Mouse (Mus musculus) heart, adult 11 months (tissue): ENCODE results near the gene Ptpn4.

Experiments used
- DNase-seq: peaks from one replicate; pipeline ENCODE4 v3.0.0; 2022

Gene Ptpn4

DNA sequence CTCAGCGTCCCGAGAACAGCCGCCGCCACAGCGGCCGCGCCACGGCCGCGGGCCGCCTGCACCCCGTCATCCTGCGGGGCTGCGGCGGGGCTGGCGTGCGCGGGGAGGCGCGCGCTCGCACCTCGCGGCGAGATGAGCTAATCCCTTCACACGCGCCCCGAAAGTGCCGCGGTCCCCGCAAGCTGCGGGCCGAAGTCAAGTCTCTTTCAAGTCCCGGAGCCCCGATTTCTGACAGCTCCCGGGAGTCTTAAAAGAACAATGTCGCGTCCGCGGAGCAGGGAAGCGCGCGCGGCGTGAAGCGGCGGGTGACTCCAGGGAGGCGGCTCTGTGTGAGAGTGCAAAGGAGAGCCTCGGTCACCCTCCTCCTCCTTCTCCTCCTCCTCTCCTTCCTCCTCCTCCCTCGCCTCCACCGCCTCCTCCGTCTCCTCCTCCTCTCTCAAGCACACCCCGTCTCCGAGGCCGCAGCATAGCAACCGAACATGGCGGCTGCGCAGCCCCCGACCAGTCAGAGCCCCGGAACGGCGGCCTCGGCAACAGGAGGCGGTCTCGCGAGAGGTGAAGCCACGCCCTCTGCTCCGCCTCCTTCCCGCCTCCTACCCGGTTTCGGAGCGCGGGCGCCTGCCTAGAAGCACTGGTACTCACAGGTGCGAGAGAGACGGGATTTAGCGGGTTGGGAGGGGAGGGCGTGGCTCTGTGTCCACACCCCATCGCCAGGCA, at the start of gene Ptpn4:
Gene Ptpn4, minus strand, starts transcription at position 579 of the 717 bp plus-strand sequence.
- DNase-seq, result peak; percentile 100

DNA sequence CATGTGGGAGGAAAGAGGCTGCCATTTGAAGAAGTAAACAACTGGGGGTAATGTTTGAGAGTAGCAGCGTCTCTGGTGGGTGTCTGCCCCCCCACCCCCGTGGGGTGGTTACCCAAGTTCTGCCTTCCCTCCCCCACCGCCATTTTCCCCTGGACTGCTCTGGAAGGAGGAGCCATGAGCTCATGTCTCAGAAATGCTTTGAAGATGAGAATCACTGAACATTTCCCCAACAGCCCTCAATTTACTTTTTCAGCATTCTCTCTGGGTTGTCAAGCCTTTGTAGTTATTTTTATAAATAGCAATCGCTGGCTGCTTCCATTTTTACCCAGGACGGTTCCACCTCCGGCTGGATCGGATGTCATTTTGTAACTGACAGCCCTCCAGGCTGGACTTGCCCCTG, 48.9 kb upstream of the Ptpn4 start:
- no peak for DNase-seq

DNA sequence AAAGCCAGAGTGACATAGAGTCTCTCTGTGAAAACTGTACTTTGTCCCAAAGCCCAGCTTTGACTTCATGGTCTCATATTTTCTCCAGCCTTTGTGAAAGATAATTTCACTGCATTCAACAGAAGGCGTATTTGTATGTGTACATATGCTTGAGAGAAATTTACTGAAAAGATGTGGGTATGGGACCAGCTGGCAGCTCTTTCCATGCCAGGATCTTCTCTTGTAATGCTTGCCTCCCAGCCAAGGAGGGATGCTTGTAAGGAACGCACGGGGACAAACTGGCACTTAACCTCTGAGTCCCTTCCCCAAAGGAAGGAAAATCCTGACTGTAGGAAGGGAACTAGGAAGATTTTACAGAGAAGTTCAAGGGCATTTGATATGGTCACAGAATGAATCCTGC, 46.9 kb upstream of the Ptpn4 start:
- no peak for DNase-seq

DNA sequence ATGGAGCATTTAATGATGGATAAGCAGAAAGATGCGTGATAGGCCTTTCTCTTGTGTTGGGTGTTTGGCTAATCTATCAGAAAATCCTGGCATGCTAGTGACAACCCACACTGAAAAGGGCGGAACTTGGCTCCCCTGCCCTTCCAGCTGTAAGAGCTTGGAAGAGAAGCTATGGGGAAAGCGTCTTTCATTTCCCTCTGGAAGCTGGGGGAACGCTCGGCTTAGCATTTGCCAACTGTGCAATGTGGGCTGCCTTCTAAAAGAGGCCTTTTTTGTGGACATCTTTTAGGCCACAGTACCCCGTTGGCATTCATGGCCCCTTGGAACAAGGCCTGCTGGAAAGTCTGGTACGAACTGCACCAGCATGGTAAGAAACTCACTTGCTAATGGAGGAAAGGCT, 41.5 kb upstream of the Ptpn4 start:
- peak; percentile 90 for DNase-seq

DNA sequence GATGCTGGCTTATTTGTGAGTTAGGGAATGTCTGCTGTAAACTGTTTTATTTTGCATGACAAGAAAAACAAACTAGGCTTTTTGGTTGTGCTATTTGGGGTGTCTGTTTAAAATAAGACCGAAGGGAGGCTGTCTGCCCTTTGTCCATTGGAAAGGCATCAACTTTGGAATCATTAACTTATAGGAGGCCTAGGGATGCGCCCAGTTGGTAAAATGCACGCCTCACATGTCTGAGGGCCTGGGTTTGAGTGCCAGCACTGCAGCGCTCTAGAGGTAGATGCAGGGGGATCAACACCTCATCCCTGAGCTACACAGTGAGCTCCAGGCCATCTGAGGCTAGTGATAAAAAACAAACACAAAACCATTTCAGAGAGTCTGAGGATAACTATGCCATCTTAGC, 40.1 kb upstream of the Ptpn4 start:
- no peak for DNase-seq

DNA sequence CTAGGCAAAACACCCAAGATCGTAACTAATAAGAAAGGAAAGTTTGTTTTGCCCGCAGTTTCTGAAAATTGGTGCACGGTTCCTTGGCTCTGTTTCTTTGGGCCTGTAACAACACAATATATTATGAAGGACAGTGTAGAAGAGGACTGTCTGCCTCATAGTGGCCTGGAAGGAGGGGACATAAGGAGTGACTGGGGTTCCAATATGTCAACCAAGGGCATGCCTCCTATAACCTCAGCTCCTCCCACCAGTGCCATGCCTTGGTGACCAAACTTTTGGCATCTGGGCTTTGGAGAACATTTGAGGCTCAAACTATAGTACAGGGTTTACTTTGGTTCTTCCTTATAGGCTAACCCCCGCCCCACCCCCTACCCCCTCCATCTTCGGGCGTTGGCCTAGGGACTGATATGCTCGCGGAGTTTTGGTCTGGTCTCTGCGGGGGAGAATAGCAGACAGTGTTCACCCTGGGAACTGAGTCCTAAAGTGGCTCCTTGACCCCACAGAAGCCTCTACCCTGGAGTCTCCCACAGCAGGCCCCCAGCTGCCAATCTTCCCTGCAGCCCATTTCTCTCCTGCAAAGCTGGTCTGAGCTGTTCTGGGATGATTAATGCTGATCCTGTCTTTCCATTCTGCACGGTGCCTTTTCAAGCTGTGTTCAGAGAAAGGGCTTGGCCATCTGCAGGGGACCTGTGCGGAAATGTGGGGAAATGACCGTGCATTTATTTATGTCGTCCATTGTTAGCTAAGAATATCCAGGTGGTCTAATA, 31.2 kb upstream of the Ptpn4 start:
- DNase-seq, result no peak

DNA sequence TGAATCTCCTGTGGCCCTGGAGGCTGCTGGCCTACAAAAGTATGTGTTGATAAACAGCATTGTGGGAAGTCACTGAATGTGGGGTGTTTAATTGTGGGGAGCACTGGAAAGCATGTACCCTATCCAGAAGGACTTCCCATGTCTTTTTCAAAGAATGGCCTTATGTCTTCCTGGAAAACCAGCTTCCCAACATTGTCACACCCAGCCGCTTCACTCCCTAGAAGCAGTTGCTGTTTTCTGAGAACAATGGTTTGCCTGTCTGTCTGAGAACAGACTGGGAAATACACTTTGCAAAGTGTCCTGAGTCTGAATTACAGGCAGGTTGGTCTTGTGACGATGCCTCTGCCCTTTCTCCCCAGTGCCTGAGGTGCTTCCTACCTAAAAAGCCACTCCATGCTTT, 29.9 kb upstream of the Ptpn4 start:
- no peak for DNase-seq

DNA sequence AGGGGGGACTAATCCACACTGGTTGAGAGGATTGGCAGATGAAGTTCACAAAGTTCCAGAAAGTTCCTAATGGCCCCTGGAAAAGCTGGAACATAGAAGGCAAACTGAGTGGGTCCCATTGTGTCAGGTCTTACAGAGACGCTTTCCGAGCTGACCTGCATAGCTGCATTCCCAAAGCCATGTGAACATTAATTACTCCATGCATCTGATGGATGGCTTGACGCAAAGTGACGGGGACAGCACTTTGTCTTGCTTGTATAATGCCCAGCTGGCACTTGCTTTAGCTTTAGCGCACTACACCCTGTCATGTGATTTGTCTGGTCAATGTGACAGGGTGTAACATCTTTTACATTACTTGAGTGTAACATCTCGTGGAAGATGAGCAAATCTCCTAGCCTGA, 27.9 kb upstream of the Ptpn4 start:
- DNase-seq, result no peak

DNA sequence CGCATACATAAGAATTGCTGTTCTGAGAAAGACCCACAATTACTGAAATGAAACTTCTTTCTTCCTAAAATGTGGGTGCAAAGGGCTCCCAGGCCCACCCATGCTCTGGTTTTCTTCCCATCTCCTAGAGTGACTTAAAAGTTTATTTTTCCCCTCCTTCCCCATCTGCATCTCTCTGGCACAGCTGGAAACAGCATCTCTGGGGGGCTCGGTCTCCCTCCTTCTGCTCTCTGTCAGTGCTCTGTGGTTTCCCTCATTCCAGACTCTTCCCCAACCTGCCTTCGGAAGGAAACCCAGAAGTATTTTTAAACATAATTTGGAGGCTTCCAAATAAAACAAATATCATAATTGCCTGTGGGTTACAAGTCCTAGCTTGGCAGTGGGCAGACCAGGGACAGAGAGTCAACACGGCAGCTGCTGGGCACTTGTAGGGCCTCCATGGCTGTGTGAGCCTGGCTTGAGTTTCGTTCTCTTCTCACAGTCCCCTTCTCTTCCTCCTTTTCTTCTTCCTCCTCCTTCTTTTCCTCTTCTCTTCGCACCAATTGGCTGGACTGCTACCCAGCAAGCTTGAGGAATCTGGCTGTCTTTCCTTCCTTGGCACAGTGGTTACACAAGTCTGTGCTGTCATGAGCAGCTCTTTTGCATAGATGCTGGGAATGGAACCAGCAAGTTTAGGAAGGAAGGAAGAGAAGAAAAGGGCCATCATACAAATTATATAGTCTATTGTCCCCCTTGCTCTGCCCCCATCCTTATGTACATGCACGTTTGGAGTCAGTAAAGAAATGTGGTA, 26.3 kb upstream of the Ptpn4 start:
- no peak for DNase-seq

DNA sequence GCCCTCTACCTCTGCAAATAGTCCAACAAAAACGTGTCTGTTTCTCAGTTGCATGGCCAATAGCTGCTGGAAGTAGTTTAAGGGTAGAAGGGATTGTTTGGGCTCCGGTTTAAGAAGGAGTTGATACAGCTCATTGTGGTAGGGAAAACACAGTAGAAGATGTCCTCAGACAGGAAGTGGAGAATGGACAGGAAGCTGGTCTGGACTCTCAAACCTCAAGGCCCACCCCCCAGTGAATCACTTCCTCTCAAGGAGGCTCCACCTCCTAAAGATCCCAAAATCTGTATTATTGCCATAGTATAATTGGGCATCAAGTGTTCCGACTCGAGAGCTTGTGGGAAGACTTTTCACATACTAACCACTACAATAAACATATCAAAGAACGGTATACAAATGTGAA, 22.2 kb upstream of the Ptpn4 start:
- no peak for DNase-seq

DNA sequence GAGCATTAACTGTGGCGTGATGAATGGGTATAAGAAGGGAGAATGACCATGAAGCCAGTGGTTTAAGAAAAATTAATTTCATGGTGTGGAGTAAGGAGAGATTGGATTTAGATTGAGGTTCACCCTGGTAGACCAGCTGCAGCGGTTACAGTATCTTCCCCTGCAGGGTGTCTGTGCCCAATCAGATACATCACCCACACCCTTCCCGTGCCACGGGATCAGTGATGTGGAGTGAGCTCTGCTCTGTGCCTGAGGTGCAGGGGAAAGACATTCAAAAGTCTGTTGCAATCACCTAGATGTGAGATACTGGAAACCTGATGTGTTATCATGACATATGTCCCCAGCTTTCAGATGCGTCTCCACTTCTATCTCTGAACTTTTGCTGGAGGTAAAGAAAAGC, 15.6 kb upstream of the Ptpn4 start:
- peak; percentile 18 for DNase-seq

DNA sequence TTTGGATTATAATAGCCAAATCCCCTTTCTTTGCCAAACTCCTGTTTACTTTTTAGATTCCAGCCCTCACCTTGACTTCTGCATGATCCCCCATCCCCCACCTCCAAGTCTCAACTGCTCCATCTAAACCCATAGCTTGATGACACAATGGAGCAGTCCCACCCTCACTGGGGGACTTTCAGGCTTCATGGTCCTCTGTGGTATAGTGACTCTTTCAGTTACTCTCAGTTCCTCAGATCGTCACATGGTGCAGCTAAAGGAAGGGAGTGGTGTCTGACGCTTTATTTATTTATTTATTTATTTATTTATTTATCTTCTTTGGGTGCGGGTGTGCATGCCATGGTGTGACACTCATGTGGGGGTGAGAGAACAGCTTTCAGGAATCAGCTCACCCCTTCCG, 14.9 kb upstream of the Ptpn4 start:
- DNase-seq, result no peak

DNA sequence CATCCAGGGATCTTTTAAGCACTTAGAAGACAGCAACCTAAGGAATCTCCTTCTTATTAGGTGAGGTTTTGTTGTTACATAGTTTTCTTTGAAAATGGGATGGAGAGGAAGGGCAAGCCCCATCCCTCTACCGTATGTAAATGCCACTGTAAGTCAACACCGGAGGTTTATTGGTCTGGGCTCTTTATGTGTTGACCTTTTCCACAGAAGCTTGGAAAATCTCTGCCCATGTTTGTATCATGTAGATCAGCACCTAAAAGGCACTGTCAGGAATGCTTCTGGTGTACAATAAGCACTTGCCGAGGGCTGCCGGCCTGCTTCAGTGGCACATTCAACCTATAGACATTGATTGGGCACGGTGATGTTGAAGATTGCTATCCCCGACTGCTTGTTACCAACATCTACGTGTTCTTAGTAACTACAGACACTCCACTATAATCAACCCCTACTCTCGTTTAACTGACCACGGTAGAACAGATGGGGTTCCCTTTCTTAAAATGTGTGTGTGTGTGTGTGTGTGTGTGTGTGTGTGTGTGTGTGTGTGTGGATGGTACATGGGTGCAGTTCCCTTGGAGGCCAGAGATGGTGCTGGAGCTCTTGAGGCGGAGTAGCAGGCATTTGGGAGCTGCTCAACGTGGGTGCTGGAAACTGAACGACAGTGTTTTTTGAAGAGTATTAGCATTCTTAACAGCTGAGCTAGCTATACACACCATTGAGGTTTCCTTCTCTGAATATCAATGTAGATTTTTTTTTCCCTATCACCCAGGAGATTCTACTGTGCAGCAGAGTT, 11.9 kb upstream of the Ptpn4 start:
- peak; percentile 55 for DNase-seq

DNA sequence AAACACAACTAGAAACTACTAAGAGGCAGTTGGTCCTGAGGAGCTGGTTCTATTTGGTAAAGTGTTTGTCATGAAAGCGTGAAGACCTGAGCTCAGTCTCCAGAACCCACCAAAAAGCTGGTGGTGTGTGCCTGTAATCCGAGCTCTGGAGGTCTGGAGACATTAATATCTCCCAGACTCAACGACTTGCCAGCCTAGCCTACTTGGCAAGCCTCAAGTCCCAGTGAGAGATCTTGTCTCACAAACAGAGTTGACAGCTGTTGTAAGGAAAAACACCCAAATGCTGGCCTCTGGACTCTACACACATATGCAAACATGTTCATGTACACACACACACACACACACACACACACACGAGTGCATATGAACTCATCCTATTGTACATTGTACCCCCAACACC, 7.9 kb upstream of the Ptpn4 start:
- peak; percentile 74 for DNase-seq

DNA sequence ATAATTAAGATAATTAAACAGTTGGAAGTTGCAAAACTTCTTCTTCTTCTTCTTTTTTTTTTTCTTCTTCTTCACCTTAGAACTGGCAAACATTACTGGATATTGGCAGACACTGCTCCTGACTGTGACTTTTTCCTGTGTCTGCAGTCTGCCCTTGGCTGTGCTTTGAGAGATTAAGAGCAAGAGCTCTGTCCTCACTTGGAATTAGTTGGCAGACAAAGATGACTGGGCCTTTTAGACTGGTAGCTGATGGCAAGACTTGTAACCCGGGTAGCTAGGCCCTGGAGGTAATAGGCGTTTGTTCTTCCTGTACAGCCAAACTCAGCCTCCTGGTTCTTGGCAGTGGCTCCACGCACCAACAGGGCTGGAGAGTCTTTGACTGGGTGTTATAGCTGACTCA, 5.7 kb upstream of the Ptpn4 start:
- DNase-seq, result peak; percentile 83

DNA sequence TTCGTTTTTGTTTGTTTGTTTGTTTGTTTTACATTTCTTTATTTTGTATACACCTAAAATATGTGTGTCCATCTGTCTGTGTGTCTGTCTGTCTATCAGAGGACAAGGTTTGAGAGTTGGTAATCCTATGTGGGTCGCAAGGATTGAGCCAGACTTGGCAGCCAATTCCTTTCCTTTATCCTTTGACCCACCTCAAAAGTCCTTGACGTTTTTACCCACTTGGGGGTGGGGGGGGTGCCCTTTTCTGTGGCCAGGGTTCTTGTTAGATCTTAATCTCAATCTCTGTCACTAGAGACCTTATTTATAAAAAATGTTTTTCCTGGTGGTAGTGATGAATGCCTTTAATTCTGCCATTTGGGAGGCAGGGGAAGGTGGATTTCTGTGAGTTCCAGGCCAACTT, 828 bp upstream of the Ptpn4 start:
- DNase-seq, result no peak

DNA sequence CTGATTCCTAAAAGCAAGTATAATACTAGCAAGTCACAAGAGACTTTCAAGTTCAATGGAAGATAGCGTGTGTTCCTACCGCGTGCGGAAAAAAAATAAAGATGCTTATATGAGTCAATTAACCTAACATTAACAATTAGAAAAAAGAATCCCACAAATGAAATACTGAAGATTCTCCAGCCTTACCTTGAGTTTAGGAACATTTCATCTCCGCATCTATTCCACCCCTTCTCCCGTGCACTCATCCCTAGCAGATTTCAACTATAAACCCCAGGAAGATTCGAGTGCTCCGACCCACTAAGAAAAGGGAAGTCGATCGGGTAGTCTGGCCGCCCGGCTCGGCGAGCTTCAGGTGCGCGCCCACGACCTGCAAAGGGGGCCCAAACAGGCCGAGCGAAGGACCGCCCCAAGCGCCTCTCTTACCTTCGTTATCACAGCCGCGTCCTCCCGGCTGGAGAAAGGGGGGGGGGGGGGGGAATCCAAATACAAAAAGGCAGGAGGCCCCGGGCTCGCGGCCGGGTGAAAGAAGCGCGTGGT, 866 bp downstream of the Ptpn4 start:
- peak; percentile 94 for DNase-seq

DNA sequence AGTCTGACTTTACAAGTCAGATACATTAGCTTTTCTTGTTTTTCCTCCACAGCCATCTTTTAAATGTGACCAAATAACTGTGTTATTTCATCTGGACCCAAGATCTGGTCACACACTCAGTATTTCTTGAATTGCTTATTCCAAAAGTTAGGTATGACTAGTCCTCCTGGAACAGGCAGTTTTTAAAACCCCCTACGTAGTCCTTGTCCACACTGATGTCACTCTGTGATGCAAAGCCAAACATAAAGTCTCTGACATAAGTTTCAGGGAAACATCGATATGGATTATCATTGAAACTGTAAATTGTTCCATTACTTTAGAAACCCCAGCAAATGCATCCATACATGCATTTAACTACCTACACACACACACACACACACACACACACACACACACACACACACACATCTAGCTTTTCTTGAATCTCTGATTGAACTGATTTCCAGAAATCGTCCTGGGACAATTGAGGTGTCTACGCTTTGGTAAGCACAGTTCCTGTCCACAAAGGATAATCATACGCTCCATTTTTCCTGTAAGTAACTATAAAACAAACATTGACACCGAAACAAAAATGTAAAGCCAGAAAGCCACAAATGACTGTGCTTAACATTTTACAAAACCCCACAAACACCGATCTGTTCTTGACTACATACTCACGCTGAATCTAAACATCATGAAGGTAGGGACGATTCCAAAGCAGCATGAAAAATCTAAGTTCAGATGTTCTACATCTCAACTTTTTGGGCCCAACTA, 1.5 kb downstream of the Ptpn4 start:
- no peak for DNase-seq

DNA sequence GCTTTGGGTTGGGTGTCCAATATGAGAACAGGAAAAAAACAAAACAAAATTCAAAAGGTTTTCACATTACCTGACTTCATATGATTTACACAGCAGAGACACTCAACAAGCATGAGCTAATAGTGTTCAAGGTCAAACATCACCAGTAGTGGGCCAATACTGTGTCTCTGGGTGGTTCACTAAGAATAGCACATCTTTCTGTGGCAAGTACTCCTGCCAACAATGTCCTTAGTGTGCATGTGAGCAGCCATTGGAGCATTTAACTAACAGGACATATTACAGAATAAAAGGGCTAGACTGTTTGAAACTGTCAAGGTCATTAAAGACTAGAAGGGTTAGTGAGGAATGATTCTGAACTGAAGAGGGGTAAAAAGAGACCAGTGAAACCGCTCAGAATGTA, 9.3 kb downstream of the Ptpn4 start:
- peak; percentile 93 for DNase-seq

DNA sequence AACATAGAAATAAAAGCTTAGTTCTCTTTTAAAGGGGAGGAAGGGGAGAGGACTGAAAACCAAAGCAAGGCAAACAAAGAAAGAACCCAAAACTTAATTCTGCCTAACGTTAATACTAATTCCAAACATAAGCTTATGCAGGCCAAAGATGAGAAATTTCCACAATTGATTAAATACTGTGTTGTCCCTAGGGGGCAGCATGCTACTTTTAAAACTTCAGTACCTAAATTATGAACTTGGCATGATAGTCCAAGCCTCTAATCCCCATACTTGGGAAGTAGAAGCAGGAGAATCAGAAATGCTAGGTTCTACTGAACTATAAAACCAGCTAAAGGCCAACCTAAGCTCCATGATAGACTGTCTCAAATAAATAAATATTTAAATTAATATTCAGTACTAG, 18.7 kb downstream of the Ptpn4 start:
- no peak for DNase-seq

DNA sequence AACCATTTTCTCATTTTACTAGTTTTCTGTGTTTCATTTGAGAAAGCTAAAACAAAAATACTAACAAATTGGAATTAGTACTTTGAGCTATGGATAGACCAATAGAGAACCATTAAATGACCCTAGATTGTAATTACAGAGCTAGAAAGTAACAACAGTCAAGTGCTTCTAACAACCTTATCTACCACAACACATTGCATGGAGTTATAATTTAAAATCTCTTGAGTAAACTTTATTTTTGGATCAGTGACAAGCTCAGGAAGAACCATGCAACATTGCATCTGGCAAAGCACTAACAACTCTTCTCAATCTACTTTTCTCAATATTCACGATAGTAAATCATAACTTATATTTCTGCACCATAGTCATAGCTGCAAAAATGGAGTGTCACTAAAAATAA, 29.7 kb downstream of the Ptpn4 start:
- DNase-seq, result no peak

DNA sequence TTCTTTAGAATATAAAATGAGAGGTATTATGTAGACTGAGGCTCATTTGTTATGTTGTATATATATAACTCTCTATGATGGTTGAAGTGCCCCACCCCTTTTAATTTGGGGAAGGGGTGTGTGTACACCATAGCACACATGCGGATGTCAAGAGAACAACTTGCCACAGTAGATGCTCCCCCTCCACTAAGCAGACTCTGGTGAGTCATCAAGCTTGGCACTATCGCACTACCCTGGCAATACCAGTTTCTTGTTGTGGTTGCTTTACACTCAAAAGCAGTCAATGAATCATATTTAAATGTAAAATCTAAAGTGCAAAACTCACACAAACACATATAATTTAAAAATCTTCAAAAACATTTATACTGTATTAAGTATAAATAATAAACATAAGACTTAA, 31.4 kb downstream of the Ptpn4 start:
- DNase-seq, result no peak
